Mouse (Mus musculus) thymus, adult 2 months (tissue): ENCODE data around the gene Sat2.

Experiments
- CTCF ChIP-seq: fragments of 200-500 bp; IDR thresholded peaks from 2 replicates; pipeline ENCODE4 v1.5.1; 2012; ENCODE audit warnings: mild to moderate bottlenecking, control low read depth, low read length, moderate library complexity, borderline replicate concordance; ENCODE audit not compliant: control insufficient read depth, poor library complexity, insufficient read depth; ENCODE audit errors: extremely low read depth
- POLR2A ChIP-seq: fragments of 200-500 bp; IDR thresholded peaks from 2 replicates; pipeline ENCODE4 v1.6.1; 2012; ENCODE audit warnings: mild to moderate bottlenecking, low read length, control low read depth, moderate library complexity; ENCODE audit not compliant: control insufficient read depth, poor library complexity, insufficient read depth; ENCODE audit errors: extremely low read depth

DNA sequence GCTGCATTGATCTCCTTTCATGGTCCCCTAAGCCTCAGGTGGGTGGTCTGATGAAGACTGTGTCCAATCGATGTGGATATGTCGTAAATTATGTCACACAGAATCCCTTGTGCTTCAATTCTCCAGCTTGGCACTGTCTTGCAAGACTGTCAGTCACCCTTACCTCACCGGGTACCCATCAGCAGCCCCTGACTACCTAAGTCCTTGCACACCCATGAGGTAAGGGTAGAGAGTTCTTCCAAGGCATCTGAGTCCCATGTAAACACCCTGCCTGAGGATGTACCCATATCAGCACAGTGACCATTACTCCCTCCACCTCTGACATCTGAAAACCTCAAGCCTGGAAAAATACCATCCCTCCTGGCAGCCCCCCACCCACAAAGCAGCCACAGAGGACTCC is 17.5 kb upstream of the Sat2 start:
- TF ChIP-seq POLR2A, result no peak
- no peak for TF ChIP-seq CTCF
